Mouse (Mus musculus): Measurements from ENCODE around the gene Mmachc.

DNA sequence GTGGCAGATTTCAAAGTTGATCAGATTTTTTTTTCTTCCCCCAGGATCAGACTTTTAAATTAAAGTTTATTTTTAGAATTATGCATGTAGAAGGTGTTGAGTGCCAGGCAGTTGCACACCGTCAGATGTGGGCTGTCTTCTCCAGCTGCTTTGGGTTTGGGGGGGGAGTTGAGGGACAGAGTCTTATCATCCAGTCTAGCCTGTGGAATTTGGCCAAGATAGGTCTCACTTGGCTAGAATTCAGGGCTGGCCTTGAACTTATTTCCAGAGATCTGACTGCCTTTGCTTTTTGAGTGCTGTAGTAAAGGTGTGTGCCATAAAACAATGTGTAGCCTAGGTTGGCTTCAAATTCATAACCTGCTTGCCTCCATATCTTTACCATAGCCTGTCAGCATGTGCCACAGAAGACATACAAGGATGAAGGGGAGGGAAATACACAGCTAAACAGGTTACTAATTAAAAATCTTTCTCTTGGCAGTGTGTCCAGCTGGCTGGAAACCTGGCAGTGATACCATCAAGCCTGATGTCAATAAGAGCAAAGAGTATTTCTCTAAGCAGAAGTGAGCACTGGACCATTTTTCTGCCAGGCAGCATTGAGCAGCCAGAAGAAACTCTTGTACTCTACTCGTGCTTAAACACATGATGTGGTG, 9.4 kb downstream of the Mmachc start:
- TF ChIP-seq FLI1 (IDR thresholded peaks at IDR 0.05; ENCODE audit: low read length) (no peak), GATA1 (IDR thresholded peaks at IDR 0.05; ENCODE audit: borderline replicate concordance, low read length) (no peak)

Data from megakaryocyte, embryonic 14.5 days (primary cell).